Comparison of ENCODE assay signal across 20 mouse cellular contexts in the genomic region with DNA sequence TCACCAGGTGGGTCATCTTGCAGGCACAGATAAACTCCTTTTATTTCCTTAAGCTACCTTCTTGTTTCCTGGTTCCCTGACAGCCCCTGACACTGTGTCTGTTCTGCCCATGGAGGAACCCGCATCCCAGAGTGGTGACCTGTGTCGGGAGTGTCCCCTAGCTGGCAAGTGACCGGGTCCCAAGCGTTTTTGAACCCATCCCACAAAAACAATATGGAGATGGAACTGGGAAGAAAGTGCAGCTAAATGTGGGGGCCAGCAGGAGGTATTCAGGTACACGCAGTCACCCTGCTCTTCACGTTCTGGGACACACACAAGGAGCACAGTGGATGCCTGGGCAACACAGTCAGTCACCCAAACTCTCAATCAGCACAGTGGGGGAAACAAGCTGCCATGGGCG. TPM values are rescaled to one million over a fixed set of nuclear protein-coding genes. Genes with fewer than 3 reads are reported as not detected.
DNase-seq lines count a peak whose midpoint lies in the region; ATAC-seq lines count a peak whose summit lies in the region.
"Had no signal": no experiment of that assay in that cellular context is flagged by ENCODE, and none has a peak within 500 bp of the region (broad histone marks: within the 10 kb centered on the region; RNA-seq: fewer than 3 reads in every experiment).

No protein-coding gene starts in this region.

- WGBS in heart, embryonic 10.5 days: 82% methylated on average over 7 of the region's 7 CpGs
- WGBS in embryonic facial prominence, embryonic 10.5 days: 84% methylated on average over 7 of the region's 7 CpGs

- intact Hi-C loops in heart, postnatal 25 days (cut with DNase I): no loop called here

- H3K9me3 ChIP-seq in heart, embryonic 10.5 days: no peaks in the 10 kb centered on the region
- no peaks in the 10 kb centered on the region for H3K9me3 ChIP-seq in megakaryocyte, embryonic 14.5 days
- no peaks in the 10 kb centered on the region for H3K9me3 ChIP-seq in embryonic facial prominence, embryonic 10.5 days
- H3K9me3 ChIP-seq: embryonic facial prominence, embryonic 15.5 days; forebrain, embryonic 13.5 days; heart, embryonic 15.5 days; hindbrain, embryonic 15.5 days had no signal

- no peaks in the 10 kb centered on the region for H3K36me3 ChIP-seq in heart, embryonic 10.5 days
- H3K36me3 ChIP-seq in megakaryocyte, embryonic 14.5 days (replicated peaks; ENCODE audit: low read length): peaks cover 15% of the 10 kb centered on the region
- no peaks in the 10 kb centered on the region for H3K36me3 ChIP-seq in embryonic facial prominence, embryonic 10.5 days (replicated peaks)
- H3K36me3 ChIP-seq: embryonic facial prominence, embryonic 15.5 days; heart, embryonic 15.5 days; hindbrain, embryonic 15.5 days had no signal

- H3K27ac ChIP-seq in heart, embryonic 10.5 days: 0 out of 2 replicates have a peak overlapping the region, but pooled peaks have one; percentile 85
- H3K27ac ChIP-seq in embryonic facial prominence, embryonic 10.5 days (replicated peaks): no peak overlapping the region
- H3K27ac ChIP-seq: embryonic facial prominence, embryonic 15.5 days; forebrain, embryonic 13.5 days; heart, embryonic 15.5 days; hindbrain, embryonic 15.5 days had no signal

- H3K4me1 ChIP-seq in heart, embryonic 10.5 days: peaks cover 30% of the 10 kb centered on the region
- H3K4me1 ChIP-seq in megakaryocyte, embryonic 14.5 days: peaks cover 77% of the 10 kb centered on the region
- H3K4me1 ChIP-seq in embryonic facial prominence, embryonic 10.5 days: peaks cover 32% of the 10 kb centered on the region

- DNase-seq in heart, embryonic 10.5 days (ENCODE audit: low spot score): no peak
- no peak for DNase-seq in heart, postnatal 25 days (ENCODE audit: low spot score)
- DNase-seq in embryonic facial prominence, embryonic 10.5 days (ENCODE audit: low spot score): no peak
- no peak for DNase-seq in frontal cortex, postnatal 10 days (ENCODE audit: low spot score in 2 of 2)
- DNase-seq: adrenal gland, adult 8-10 months; cerebellum, adult 2 months; gastrocnemius, postnatal 36 days; heart, adult 18-20 months; heart, postnatal 36 days had no signal

- ATAC-seq in megakaryocyte, adult 5-6 weeks (ENCODE audit: poor library complexity, severe bottlenecking): no peak
- ATAC-seq: forebrain, embryonic 13.5 days had no signal

- 0 out of 2 replicates have a peak overlapping the region, but pooled peaks have one; percentile 54 for H3K4me3 ChIP-seq in heart, embryonic 10.5 days
- peak overlapping the region; percentile 94 for H3K4me3 ChIP-seq in megakaryocyte, embryonic 14.5 days (replicated peaks)
- 0 out of 2 replicates have a peak overlapping the region, but pooled peaks have one; percentile 54 for H3K4me3 ChIP-seq in embryonic facial prominence, embryonic 10.5 days
- H3K4me3 ChIP-seq: heart, embryonic 15.5 days; hindbrain, embryonic 15.5 days had no signal

- no peaks in the 10 kb centered on the region; the same call in 1 of the 2 replicates for H3K27me3 ChIP-seq in heart, embryonic 10.5 days (ENCODE audit: insufficient read depth, poor library complexity, severe bottlenecking)
- no peaks in the 10 kb centered on the region for H3K27me3 ChIP-seq in megakaryocyte, embryonic 14.5 days (replicated peaks)
- no peaks in the 10 kb centered on the region for H3K27me3 ChIP-seq in embryonic facial prominence, embryonic 10.5 days (replicated peaks; ENCODE audit: low read depth, poor library complexity, severe bottlenecking)
- H3K27me3 ChIP-seq: embryonic facial prominence, embryonic 15.5 days; forebrain, embryonic 13.5 days; heart, embryonic 15.5 days; hindbrain, embryonic 15.5 days had no signal

RNA-seq across cellular contexts. Expression of gene Car5a, which starts 1.6 kb away (rescaled TPM):
- not detected in 2 replicates for polyA plus RNA-seq in heart, embryonic 10.5 days (2016; fragmentation: Nextera tagmentation; extraction: Ambion mirVana)
- total RNA-seq in heart, postnatal 25 days (2021): not detected
- polyA plus RNA-seq in megakaryocyte, embryonic 14.5 days (2012; ENCODE audit: insufficient read depth, low replicate concordance): 2.1 TPM in 1 of 2 replicates, not detected in the other
- not detected in 2 replicates for total RNA-seq in megakaryocyte, adult 5-6 weeks (2015)
- not detected in 2 replicates for total RNA-seq in megakaryocyte, adult 5-6 weeks (2017)
- polyA plus RNA-seq in embryonic facial prominence, embryonic 10.5 days (2016; fragmentation: Nextera tagmentation; extraction: Ambion mirVana): not detected in 2 replicates
- total RNA-seq: adrenal gland, adult 8-10 months; adrenal gland, postnatal 36 days; gastrocnemius, adult 8-10 months; gastrocnemius, postnatal 36 days; heart, adult 18-20 months; heart, postnatal 36 days had no signal
- polyA plus RNA-seq: embryonic facial prominence, embryonic 11.5 days; forebrain, embryonic 13.5 days; heart, embryonic 11.5 days; heart, embryonic 15.5 days; hindbrain, embryonic 11.5 days had no signal

RNA-seq across cellular contexts. Expression of gene Banp, which starts 3.2 kb away (rescaled TPM):
- 35.8 and 58.5 TPM in 2 replicates for polyA plus RNA-seq in heart, embryonic 10.5 days (2016; fragmentation: Nextera tagmentation; extraction: Ambion mirVana)
- 10 to 100 TPM; 15.0 to 26.5 TPM for total RNA-seq in heart, postnatal 25 days (2021)
- polyA plus RNA-seq in megakaryocyte, embryonic 14.5 days (2012; ENCODE audit: insufficient read depth, low replicate concordance): 47.5 and 119 TPM in 2 replicates
- 8.1 and 9.2 TPM in 2 replicates for total RNA-seq in megakaryocyte, adult 5-6 weeks (2015)
- 21.3 and 28.7 TPM in 2 replicates for total RNA-seq in megakaryocyte, adult 5-6 weeks (2017)
- 55.2 and 64.8 TPM in 2 replicates for polyA plus RNA-seq in embryonic facial prominence, embryonic 10.5 days (2016; fragmentation: Nextera tagmentation; extraction: Ambion mirVana)

RNA-seq across cellular contexts. Expression of gene Slc7a5, which starts 38.9 kb away (rescaled TPM):
- 18.7 and 20.9 TPM in 2 replicates for polyA plus RNA-seq in heart, embryonic 10.5 days (2016; fragmentation: Nextera tagmentation; extraction: Ambion mirVana)
- 1 to 10 TPM; 3.2 to 4.9 TPM for total RNA-seq in heart, postnatal 25 days (2021)
- 77.3 and 236 TPM in 2 replicates for polyA plus RNA-seq in megakaryocyte, embryonic 14.5 days (2012; ENCODE audit: insufficient read depth, low replicate concordance)
- total RNA-seq in megakaryocyte, adult 5-6 weeks (2015): 8.7 and 9.3 TPM in 2 replicates
- 6.5 and 8.5 TPM in 2 replicates for total RNA-seq in megakaryocyte, adult 5-6 weeks (2017)
- polyA plus RNA-seq in embryonic facial prominence, embryonic 10.5 days (2016; fragmentation: Nextera tagmentation; extraction: Ambion mirVana): 18.7 and 21.0 TPM in 2 replicates
